Mouse (Mus musculus) megakaryocyte, embryonic 14.5 days (primary cell): ENCODE results near the gene Ssna1.

Source experiments
- FLI1 ChIP-seq: IDR thresholded peaks from 2 replicates; pipeline ENCODE4 v1.6.1; 2012; ENCODE audit warnings: low read length, inconsistent platforms, mixed read lengths
- GATA1 ChIP-seq: IDR thresholded peaks from 3 replicates; pipeline ENCODE4 v1.6.1; 2012; ENCODE audit warnings: mixed read lengths, low read length, inconsistent platforms, borderline replicate concordance

GRCm38 (mm10) chr2:25265897-25266656 lies 6.2 kb downstream of the Ssna1 start:
- no peak for TF ChIP-seq GATA1
- TF ChIP-seq FLI1, result no peak
